Mouse (Mus musculus): ENCODE data around the gene Pnp. TPM values are rescaled to one million over a fixed set of nuclear protein-coding genes. Genes with fewer than 3 reads are reported as not detected.
"Not testable (repeated sequence)": the region's sequence is repeated elsewhere in the genome, so short reads cannot be mapped to it uniquely, and the experiment has no call there.

Pnp gene
- polyA plus RNA-seq, 1 experiment from 2014 or later: 83.3 TPM

DNA sequence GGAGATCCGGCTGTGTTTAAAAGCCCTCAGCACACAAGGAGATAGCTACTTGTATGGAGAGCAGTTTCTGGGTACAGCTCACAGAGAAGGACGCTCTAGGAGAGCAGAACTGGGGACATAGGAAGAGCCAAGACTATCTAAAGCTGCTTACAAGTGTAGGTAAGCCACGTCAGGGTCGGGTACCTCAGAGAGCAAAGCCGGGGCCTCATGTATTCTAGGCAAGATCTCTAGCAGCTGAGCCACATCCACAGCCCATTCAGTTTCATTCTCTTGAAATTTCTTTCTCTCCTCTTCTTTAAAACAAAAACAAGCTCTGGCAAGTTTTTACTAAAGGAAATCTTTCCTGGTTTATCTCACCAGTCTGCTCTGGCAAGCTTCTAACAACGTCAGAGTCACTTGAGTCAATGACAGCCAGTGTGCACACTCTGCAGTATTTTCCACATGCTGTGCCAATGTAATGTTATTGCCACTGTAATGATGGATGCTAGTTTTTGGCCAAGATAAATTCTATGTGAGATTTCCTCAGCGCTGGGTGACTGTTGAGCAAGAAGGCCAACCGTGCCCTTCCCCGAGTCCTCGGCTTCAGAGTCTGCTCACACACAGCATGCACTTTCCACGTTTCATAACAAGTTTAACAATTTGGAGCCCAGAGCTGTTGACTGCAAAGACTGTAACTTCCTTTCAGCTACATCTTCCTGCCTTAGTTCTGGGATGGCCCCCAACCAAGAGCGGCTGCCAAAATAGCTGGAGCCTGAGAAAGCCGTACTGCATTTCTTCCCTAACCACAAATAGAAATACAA is 77.2 kb downstream of the Pnp start:
- Histone ChIP-seq H3K27ac (replicated peaks) (0 out of 2 replicates have a peak overlapping the region, but pooled peaks have one; percentile 16), H3K4me3 (replicated peaks) (no peak overlapping the region), H3K27me3 (no peaks in the 10 kb centered on the region), H3K9ac (no peak overlapping the region), H3K4me2 (no peak overlapping the region), H3K9me3 (replicated peaks) (no peaks in the 10 kb centered on the region), H3K4me1 (replicated peaks) (peaks cover 6% of the 10 kb centered on the region; the same call in 1 of the 2 replicates), H3K36me3 (replicated peaks) (no peaks in the 10 kb centered on the region)
- WGBS (ENCODE audit: insufficient replicate concordance): 53% methylated on average over 13 of the region's 13 CpGs
- no peak for ATAC-seq (ENCODE audit: insufficient read depth)

DNA sequence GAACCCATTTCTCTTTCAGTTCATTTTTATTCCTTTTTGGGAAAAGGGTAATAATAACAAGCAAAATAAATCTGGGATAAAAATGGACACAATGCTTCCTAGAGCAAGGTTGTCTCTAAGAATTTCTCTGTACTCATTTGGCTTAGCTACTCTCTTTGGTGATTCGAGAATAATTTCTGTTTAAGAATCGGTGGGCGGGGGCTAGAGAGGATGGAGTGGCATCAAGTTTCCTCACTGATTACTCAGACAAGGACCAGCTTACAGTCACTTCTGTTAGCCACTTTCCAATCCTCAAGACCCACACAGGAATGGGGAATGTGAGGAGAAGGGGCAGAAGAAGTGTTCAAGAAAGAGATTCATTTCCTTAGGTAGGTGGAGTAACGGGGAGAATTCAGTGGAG is 77.9 kb downstream of the Pnp start:
- no peaks in the 10 kb centered on the region for H3K27me3 ChIP-seq
- WGBS (ENCODE audit: insufficient replicate concordance): 65% methylated on average over 4 of the region's 4 CpGs
- no peak overlapping the region for H3K27ac ChIP-seq (replicated peaks)

DNA sequence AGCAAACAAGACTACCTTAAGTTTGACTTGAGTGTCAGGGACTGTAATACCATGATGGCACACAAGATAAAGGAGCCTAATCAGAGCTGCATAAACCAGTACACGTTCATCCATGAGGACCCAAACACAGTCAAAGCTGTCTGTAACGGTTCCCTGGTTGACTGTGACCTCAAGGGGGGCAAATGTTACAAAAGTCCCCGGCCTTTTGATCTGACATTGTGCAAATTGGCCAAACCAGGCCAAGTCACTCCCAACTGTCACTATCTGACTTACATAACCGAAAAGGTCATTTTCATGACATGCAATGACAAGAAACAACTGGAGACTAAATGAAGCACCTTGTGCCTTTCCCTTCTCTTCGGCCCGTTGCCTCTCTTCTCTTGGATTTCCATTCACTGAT is 78.7 kb downstream of the Pnp start:
- Histone ChIP-seq H3K4me2 (no peak overlapping the region), H3K27me3 (no peaks in the 10 kb centered on the region), H3K4me1 (replicated peaks) (peaks cover 6% of the 10 kb centered on the region; the same call in 1 of the 2 replicates), H3K9me3 (replicated peaks) (no peaks in the 10 kb centered on the region), H3K9ac (no peak overlapping the region), H3K27ac (replicated peaks) (no peak overlapping the region), H3K4me3 (replicated peaks) (no peak overlapping the region), H3K36me3 (replicated peaks) (no peaks in the 10 kb centered on the region)
- WGBS (ENCODE audit: insufficient replicate concordance): 63% methylated on average over 6 of the region's 6 CpGs
- ATAC-seq (ENCODE audit: insufficient read depth): no peak

More for the DNA sequence above, 77.9 kb downstream of the Pnp start:
- no peak overlapping the region for H3K9ac ChIP-seq
- no peak overlapping the region for H3K4me2 ChIP-seq
- H3K4me1 ChIP-seq (replicated peaks): peaks cover 6% of the 10 kb centered on the region; the same call in 1 of the 2 replicates
- no peak overlapping the region for H3K4me3 ChIP-seq (replicated peaks)
- H3K36me3 ChIP-seq (replicated peaks): no peaks in the 10 kb centered on the region
- H3K9me3 ChIP-seq (replicated peaks): no peaks in the 10 kb centered on the region
- no peak for ATAC-seq (ENCODE audit: insufficient read depth)

DNA sequence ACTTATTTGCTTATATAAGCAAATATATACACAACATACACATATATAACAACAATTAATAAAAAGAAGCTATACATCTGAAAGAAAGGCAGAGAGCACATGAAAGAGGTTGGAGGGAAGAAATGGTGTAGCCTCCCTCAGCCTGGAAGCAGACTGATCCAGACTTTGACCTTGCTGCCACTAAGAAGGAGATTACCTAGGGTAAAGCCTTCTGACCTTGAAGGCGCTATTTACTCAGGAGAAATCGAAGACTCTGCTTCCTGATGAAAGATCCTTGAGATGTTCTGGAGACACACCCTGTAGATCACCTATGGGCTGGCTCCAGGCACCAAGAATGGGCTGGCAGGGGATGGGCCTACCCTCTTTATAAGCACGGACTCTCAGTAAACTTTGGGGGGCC is 83.8 kb downstream of the Pnp start:
- not testable (repeated sequence) for H3K9ac ChIP-seq; ATAC-seq (ENCODE audit: insufficient read depth); H3K4me2 ChIP-seq; H3K9me3 ChIP-seq (replicated peaks); H3K36me3 ChIP-seq (replicated peaks); H3K4me1 ChIP-seq (replicated peaks); H3K4me3 ChIP-seq (replicated peaks); H3K27me3 ChIP-seq; H3K27ac ChIP-seq (replicated peaks)
- 56% methylated on average over 3 of the region's 3 CpGs for WGBS (ENCODE audit: insufficient replicate concordance)

Other genes with a start within 250 kb of the Pnp start
- gene Olfr747, start 237.9 kb upstream of the Pnp start, polyA plus RNA-seq (2015; fragmentation: Nextera tagmentation; extraction: Ambion mirVana): not detected in 2 replicates
- gene Olfr748, start 223.7 kb upstream of the Pnp start, polyA plus RNA-seq (2015; fragmentation: Nextera tagmentation; extraction: Ambion mirVana): not detected in 2 replicates
- gene Olfr749, start 186.0 kb upstream of the Pnp start, polyA plus RNA-seq (2015; fragmentation: Nextera tagmentation; extraction: Ambion mirVana): not detected in 2 replicates
- 16.3 and 17.6 TPM in 2 replicates for gene Ttc5, start 145.6 kb upstream of the Pnp start, polyA plus RNA-seq (2015; fragmentation: Nextera tagmentation; extraction: Ambion mirVana)
- not detected in 2 replicates for gene Ccnb1ip1, start 123.3 kb upstream of the Pnp start, polyA plus RNA-seq (2015; fragmentation: Nextera tagmentation; extraction: Ambion mirVana)
- gene Parp2, start 123.2 kb upstream of the Pnp start, polyA plus RNA-seq (2015; fragmentation: Nextera tagmentation; extraction: Ambion mirVana): 25.7 and 28.0 TPM in 2 replicates
- gene Tep1, start 60.5 kb upstream of the Pnp start, polyA plus RNA-seq (2015; fragmentation: Nextera tagmentation; extraction: Ambion mirVana): 3.8 and 4.3 TPM in 2 replicates
- 0.13 and 0.20 TPM in 2 replicates for gene Klhl33, start 33.6 kb upstream of the Pnp start, polyA plus RNA-seq (2015; fragmentation: Nextera tagmentation; extraction: Ambion mirVana)
- 54.7 and 57.7 TPM in 2 replicates for gene Osgep, start 6.2 kb upstream of the Pnp start, polyA plus RNA-seq (2015; fragmentation: Nextera tagmentation; extraction: Ambion mirVana)
- 61.4 and 70.5 TPM in 2 replicates for gene Apex1, start 6.1 kb upstream of the Pnp start, polyA plus RNA-seq (2015; fragmentation: Nextera tagmentation; extraction: Ambion mirVana)
- gene Pip4p1, start 226 bp upstream of the Pnp start, polyA plus RNA-seq (2015; fragmentation: Nextera tagmentation; extraction: Ambion mirVana): 23.0 and 24.5 TPM in 2 replicates
- not detected in 2 replicates for gene Gm49342, start 13.4 kb downstream of the Pnp start, polyA plus RNA-seq (2015; fragmentation: Nextera tagmentation; extraction: Ambion mirVana)
- 9.8 and 10.0 TPM in 2 replicates for gene Pnp2, start 24.9 kb downstream of the Pnp start, polyA plus RNA-seq (2015; fragmentation: Nextera tagmentation; extraction: Ambion mirVana)
- 0.07 TPM in 1 of 2 replicates, not detected in the other for gene Rnase10, start 76.7 kb downstream of the Pnp start, polyA plus RNA-seq (2015; fragmentation: Nextera tagmentation; extraction: Ambion mirVana)
- gene Rnase9, start 110.8 kb downstream of the Pnp start, polyA plus RNA-seq (2015; fragmentation: Nextera tagmentation; extraction: Ambion mirVana): not detected in 2 replicates
- not detected in 2 replicates for gene Rnase11, start 119.1 kb downstream of the Pnp start, polyA plus RNA-seq (2015; fragmentation: Nextera tagmentation; extraction: Ambion mirVana)
- 1.2 and 1.7 TPM in 2 replicates for gene Rnase12, start 126.6 kb downstream of the Pnp start, polyA plus RNA-seq (2015; fragmentation: Nextera tagmentation; extraction: Ambion mirVana)
- gene Olfr750, start 143.4 kb downstream of the Pnp start, polyA plus RNA-seq (2015; fragmentation: Nextera tagmentation; extraction: Ambion mirVana): not detected in 2 replicates
- gene Rnase4, start 160.0 kb downstream of the Pnp start, polyA plus RNA-seq (2015; fragmentation: Nextera tagmentation; extraction: Ambion mirVana): 23.0 and 23.7 TPM in 2 replicates
- gene Ang, start 160.1 kb downstream of the Pnp start, polyA plus RNA-seq (2015; fragmentation: Nextera tagmentation; extraction: Ambion mirVana): 6.8 and 7.4 TPM in 2 replicates
- gene Eddm3b, start 183.3 kb downstream of the Pnp start, polyA plus RNA-seq (2015; fragmentation: Nextera tagmentation; extraction: Ambion mirVana): not detected in 2 replicates
- 3.3 and 5.1 TPM in 2 replicates for gene Rnase6, start 192.8 kb downstream of the Pnp start, polyA plus RNA-seq (2015; fragmentation: Nextera tagmentation; extraction: Ambion mirVana)
- 0.12 and 0.39 TPM in 2 replicates for gene Rnase1, start 215.7 kb downstream of the Pnp start, polyA plus RNA-seq (2015; fragmentation: Nextera tagmentation; extraction: Ambion mirVana)
- gene Rnase2b, start 231.2 kb downstream of the Pnp start, polyA plus RNA-seq (2015; fragmentation: Nextera tagmentation; extraction: Ambion mirVana): not detected in 2 replicates